Mouse (Mus musculus) heart, embryonic 16.5 days (tissue): ENCODE data around the gene Ston2. TPM values are rescaled to one million over a fixed set of nuclear protein-coding genes. Genes with fewer than 3 reads are reported as not detected.

Experiments
- ATAC-seq: fragments of 200-750 bp; cut with Nextera tagmentation; replicated peaks from 2 replicates; pipeline ENCODE4 v1.8.0; 2017; ENCODE audit warnings: moderate number of reproducible peaks; ENCODE audit not compliant: insufficient read depth, low FRiP score; ENCODE audit errors: extremely low read depth
- H3K27ac ChIP-seq: fragments of 300-500 bp; sonication (generic); 2 replicates; pipeline ENCODE4 v1.5.1; 2014; ENCODE audit warnings: mild to moderate bottlenecking, low read length, control low read depth, moderate library complexity
- H3K27me3 ChIP-seq: fragments of 300-500 bp; sonication (generic); 2 replicates; pipeline ENCODE4 v1.6.1; 2014; ENCODE audit warnings: low read length, mixed read lengths; ENCODE audit not compliant: control insufficient read depth, insufficient read depth
- H3K36me3 ChIP-seq: fragments of 300-500 bp; sonication (generic); 2 replicates; pipeline ENCODE4 v1.6.1; 2014; ENCODE audit not compliant: control insufficient read depth, insufficient read depth
- H3K4me1 ChIP-seq: fragments of 300-500 bp; sonication (generic); 2 replicates; pipeline ENCODE4 v1.6.1; 2014; ENCODE audit warnings: low read length, mixed read lengths; ENCODE audit not compliant: control insufficient read depth, insufficient read depth
- H3K4me2 ChIP-seq: fragments of 300-500 bp; sonication (generic); 2 replicates; pipeline ENCODE4 v1.6.1; 2014; ENCODE audit warnings: low read depth, mild to moderate bottlenecking, control low read depth, low read length
- H3K4me3 ChIP-seq: fragments of 300-500 bp; sonication (generic); 2 replicates; pipeline ENCODE4 v1.5.1; 2014; ENCODE audit warnings: mild to moderate bottlenecking, control low read depth, low read length
- H3K9ac ChIP-seq: fragments of 300-500 bp; sonication (generic); 2 replicates; pipeline ENCODE4 v1.6.1; 2014; ENCODE audit warnings: low read length, control low read depth
- H3K9me3 ChIP-seq: fragments of 300-500 bp; sonication (generic); replicated peaks from 2 replicates; pipeline ENCODE4 v1.6.1; 2016; ENCODE audit warnings: low read length; ENCODE audit not compliant: control insufficient read depth
- WGBS: fragments of 180-500 bp; shearing (Covaris S2); extraction: QIAGEN DNeasy Blood & Tissue Kit; methylation state at CpG from one replicate; pipeline ENCODE4 v1.1.7; 2014; 5-methylcytosine and 5-hydroxymethylcytosine counted together
- polyA plus RNA-seq: library from polyadenylated mRNA; unstranded; fragments of >200 nt; fragmentation: Nextera tagmentation; extraction: Ambion mirVana; gene quantifications from 2 replicates; pipeline ENCODE4 v1.2.1, GENCODE M21; 2015

Ston2 gene
- 2.9 and 3.7 TPM in 2 replicates for polyA plus RNA-seq

- H3K4me2 ChIP-seq, result no peak within 1 kb of the TSS
- no peak for ATAC-seq
- H3K27me3 ChIP-seq, result peaks cover 2% of the 10 kb centered on the region; the same call in 1 of the 2 replicates
- H3K4me1 ChIP-seq, result peaks cover 7% of the 10 kb centered on the region; the same call in 1 of the 2 replicates
- H3K4me3 ChIP-seq, result no peak within 1 kb of the TSS
- 70% methylated on average over 9 of the region's 9 CpGs for WGBS
- H3K27ac ChIP-seq, result no peak within 1 kb of the TSS
- no peak within 1 kb of the TSS for H3K9ac ChIP-seq
- no peaks in the 10 kb centered on the region for H3K9me3 ChIP-seq
- H3K36me3 ChIP-seq, result no peaks in the 10 kb centered on the region
Measured at GRCm38 (mm10) chr12:91787959-91788437, at the start of gene Ston2. TSS of gene Ston2 (minus strand) at chr12:91788387.

GRCm38 (mm10) chr12:91837401-91838065 is 49.3 kb upstream of the Ston2 start:
- WGBS, result 68% methylated on average over 7 of the region's 7 CpGs
- H3K27ac ChIP-seq, result no peak overlapping the region
- H3K4me3 ChIP-seq, result no peak overlapping the region
- H3K4me1 ChIP-seq, result no peaks in the 10 kb centered on the region
- H3K36me3 ChIP-seq, result peaks cover 63% of the 10 kb centered on the region
- H3K9ac ChIP-seq, result no peak overlapping the region
- no peak for ATAC-seq
- H3K4me2 ChIP-seq, result no peak overlapping the region
- H3K9me3 ChIP-seq, result no peaks in the 10 kb centered on the region
- no peaks in the 10 kb centered on the region for H3K27me3 ChIP-seq

- Histone ChIP-seq H3K9me3 (no peaks in the 10 kb centered on the region), H3K36me3 (peaks cover 50% of the 10 kb centered on the region), H3K27ac (no peak overlapping the region), H3K4me2 (no peak overlapping the region), H3K9ac (no peak overlapping the region), H3K4me3 (no peak overlapping the region), H3K4me1 (no peaks in the 10 kb centered on the region), H3K27me3 (no peaks in the 10 kb centered on the region)
- 78% methylated on average over 5 of the region's 5 CpGs for WGBS
- ATAC-seq, result no peak
Measured at GRCm38 (mm10) chr12:91833939-91834333, 45.7 kb upstream of the Ston2 start.

- 89% methylated on average over 3 of the region's 3 CpGs for WGBS
- no peak overlapping the region for H3K27ac ChIP-seq
- no peak overlapping the region for H3K9ac ChIP-seq
- H3K4me2 ChIP-seq, result no peak overlapping the region
- no peak overlapping the region for H3K4me3 ChIP-seq
- ATAC-seq, result no peak
- H3K4me1 ChIP-seq, result no peaks in the 10 kb centered on the region
- H3K36me3 ChIP-seq, result peaks cover 45% of the 10 kb centered on the region
- no peaks in the 10 kb centered on the region for H3K27me3 ChIP-seq
- no peaks in the 10 kb centered on the region for H3K9me3 ChIP-seq
Measured at GRCm38 (mm10) chr12:91833237-91833938, 45.2 kb upstream of the Ston2 start.

- Histone ChIP-seq H3K4me2 (no peak overlapping the region), H3K9ac (no peak overlapping the region), H3K27me3 (no peaks in the 10 kb centered on the region), H3K4me1 (no peaks in the 10 kb centered on the region), H3K27ac (no peak overlapping the region), H3K36me3 (peaks cover 43% of the 10 kb centered on the region), H3K9me3 (no peaks in the 10 kb centered on the region), H3K4me3 (no peak overlapping the region)
- no peak for ATAC-seq
- 92% methylated on average over 7 of the region's 7 CpGs for WGBS
Measured at GRCm38 (mm10) chr12:91831410-91831809, 43.2 kb upstream of the Ston2 start.

GRCm38 (mm10) chr12:91820461-91820860 is 32.3 kb upstream of the Ston2 start:
- peaks cover 52% of the 10 kb centered on the region for H3K36me3 ChIP-seq
- 93% methylated on average over 12 of the region's 12 CpGs for WGBS
- H3K4me1 ChIP-seq, result no peaks in the 10 kb centered on the region
- no peak overlapping the region for H3K4me2 ChIP-seq
- no peaks in the 10 kb centered on the region for H3K9me3 ChIP-seq
- H3K27me3 ChIP-seq, result no peaks in the 10 kb centered on the region
- ATAC-seq, result no peak
- H3K27ac ChIP-seq, result no peak overlapping the region
- H3K9ac ChIP-seq, result no peak overlapping the region
- no peak overlapping the region for H3K4me3 ChIP-seq

GRCm38 (mm10) chr12:91818726-91819125 is 30.5 kb upstream of the Ston2 start:
- H3K36me3 ChIP-seq, result peaks cover 53% of the 10 kb centered on the region
- H3K4me1 ChIP-seq, result no peaks in the 10 kb centered on the region
- H3K9ac ChIP-seq, result no peak overlapping the region
- no peaks in the 10 kb centered on the region for H3K9me3 ChIP-seq
- no peak overlapping the region for H3K27ac ChIP-seq
- ATAC-seq, result no peak
- no peak overlapping the region for H3K4me3 ChIP-seq
- WGBS, result 88% methylated on average over 4 of the region's 4 CpGs
- H3K27me3 ChIP-seq, result no peaks in the 10 kb centered on the region
- no peak overlapping the region for H3K4me2 ChIP-seq

GRCm38 (mm10) chr12:91815990-91816389 is 27.8 kb upstream of the Ston2 start:
- Histone ChIP-seq H3K4me1 (no peaks in the 10 kb centered on the region), H3K27ac (no peak overlapping the region), H3K9me3 (no peaks in the 10 kb centered on the region), H3K36me3 (peaks cover 60% of the 10 kb centered on the region), H3K4me2 (no peak overlapping the region), H3K9ac (no peak overlapping the region), H3K4me3 (no peak overlapping the region), H3K27me3 (no peaks in the 10 kb centered on the region)
- 34% methylated on average over 10 of the region's 10 CpGs for WGBS
- ATAC-seq, result 0 out of 2 replicates have a peak, but pooled peaks have one; percentile 41

GRCm38 (mm10) chr12:91815552-91815951 is 27.4 kb upstream of the Ston2 start:
- no peaks in the 10 kb centered on the region for H3K27me3 ChIP-seq
- no peak overlapping the region for H3K27ac ChIP-seq
- H3K9me3 ChIP-seq, result no peaks in the 10 kb centered on the region
- H3K9ac ChIP-seq, result no peak overlapping the region
- no peak for ATAC-seq
- 91% methylated on average over 11 of the region's 11 CpGs for WGBS
- H3K4me2 ChIP-seq, result no peak overlapping the region
- no peaks in the 10 kb centered on the region for H3K4me1 ChIP-seq
- H3K36me3 ChIP-seq, result peaks cover 64% of the 10 kb centered on the region
- H3K4me3 ChIP-seq, result no peak overlapping the region
